Mouse (Mus musculus): ENCODE measurements at regions not wholly inside any gene's neighbourhood (a gene's known extent, or its start where the extent isn't known, plus 50 kb on each side); places are given as distances from the start of the nearest gene placed in this dataset.
A peak's percentile ranks its signal among the peaks of the same experiment; 100 is the strongest.

- intact Hi-C loops (cut with DNase I) = no loop called here
These were observed 745.9 kb downstream of the Tmem182 start for GRCm38 (mm10) chr1:41551271-41551670.

GRCm38 (mm10) chr1:41555607-41556006 is 750.2 kb downstream of the Tmem182 start:
- DNase-seq (ENCODE audit: low spot score) = peak; percentile 71
- intact Hi-C loops (cut with DNase I) = no loop called here

More at GRCm38 (mm10) chr1:41551271-41551670, 745.9 kb downstream of the Tmem182 start:
- DNase-seq (ENCODE audit: low spot score) = no peak

- no peak for DNase-seq (ENCODE audit: low spot score)
- intact Hi-C loops (cut with DNase I) = no loop called here
These were observed 753.8 kb downstream of the Tmem182 start for GRCm38 (mm10) chr1:41559101-41559665.

- DNase-seq (ENCODE audit: low spot score) = no peak
- intact Hi-C loops (cut with DNase I) = loop anchor here (5.0 kb wide), 1 partner anchor 92 kb away; no protein-coding TSS in a partner anchor
These were observed 754.6 kb downstream of the Tmem182 start for GRCm38 (mm10) chr1:41559991-41560390.

- DNase-seq (ENCODE audit: low spot score) = no peak
- intact Hi-C loops (cut with DNase I) = no loop called here
These were observed 798.1 kb downstream of the Tmem182 start for GRCm38 (mm10) chr1:41603471-41603870.

- DNase-seq (ENCODE audit: low spot score) = no peak
- intact Hi-C loops (cut with DNase I) = no loop called here
These were observed 799.8 kb downstream of the Tmem182 start for GRCm38 (mm10) chr1:41604996-41605747.

- intact Hi-C loops (cut with DNase I) = no loop called here
- no peak for DNase-seq (ENCODE audit: low spot score)
These were observed 800.3 kb downstream of the Tmem182 start for GRCm38 (mm10) chr1:41605748-41606131.

GRCm38 (mm10) chr1:41610783-41611182 is 805.4 kb downstream of the Tmem182 start:
- no peak for DNase-seq (ENCODE audit: low spot score)
- intact Hi-C loops (cut with DNase I) = no loop called here

GRCm38 (mm10) chr1:41651804-41652203 is 846.4 kb downstream of the Tmem182 start:
- no peak for DNase-seq (ENCODE audit: low spot score)
- intact Hi-C loops (cut with DNase I) = loop anchor here (5.0 kb wide), 1 partner anchor 90 kb away; no protein-coding TSS in a partner anchor

GRCm38 (mm10) chr1:41652210-41652609 is 846.8 kb downstream of the Tmem182 start:
- DNase-seq (ENCODE audit: low spot score) = no peak
- intact Hi-C loops (cut with DNase I) = loop anchor here (5.0 kb wide), 1 partner anchor 90 kb away; no protein-coding TSS in a partner anchor

- peak; percentile 45 for DNase-seq (ENCODE audit: low spot score)
- intact Hi-C loops (cut with DNase I) = loop anchor here (5.0 kb wide), 1 partner anchor 91 kb away; no protein-coding TSS in a partner anchor
These were observed 847.4 kb downstream of the Tmem182 start for GRCm38 (mm10) chr1:41652646-41653427.

GRCm38 (mm10) chr1:41674086-41674485 is 868.7 kb downstream of the Tmem182 start:
- intact Hi-C loops (cut with DNase I) = no loop called here
- no peak for DNase-seq (ENCODE audit: low spot score)

- intact Hi-C loops (cut with DNase I) = no loop called here
- no peak for DNase-seq (ENCODE audit: low spot score)
These were observed 869.9 kb downstream of the Tmem182 start for GRCm38 (mm10) chr1:41675345-41675744.

- intact Hi-C loops (cut with DNase I) = no loop called here
- no peak for DNase-seq (ENCODE audit: low spot score)
These were observed 900.3 kb downstream of the Tmem182 start for GRCm38 (mm10) chr1:41705692-41706091.

GRCm38 (mm10) chr1:41742644-41743331 is 937.4 kb downstream of the Tmem182 start:
- DNase-seq (ENCODE audit: low spot score) = no peak
- intact Hi-C loops (cut with DNase I) = no loop called here

- intact Hi-C loops (cut with DNase I) = no loop called here
- DNase-seq (ENCODE audit: low spot score) = no peak
These were observed 937.9 kb downstream of the Tmem182 start for GRCm38 (mm10) chr1:41743332-41743710.

- intact Hi-C loops (cut with DNase I) = no loop called here
- no peak for DNase-seq (ENCODE audit: low spot score)
These were observed 939.1 kb downstream of the Tmem182 start for GRCm38 (mm10) chr1:41744531-41744930.

- no peak for DNase-seq (ENCODE audit: low spot score)
- intact Hi-C loops (cut with DNase I) = no loop called here
These were observed 936.2 kb upstream of the Pou3f3 start for GRCm38 (mm10) chr1:41759366-41759765.

Data from heart, postnatal 25 days (tissue).